Mouse (Mus musculus) liver, postnatal 0 days (tissue): ENCODE results near the gene Gm43552.

ENCODE experiments used
- CTCF ChIP-seq: sonication (generic); IDR thresholded peaks from 2 replicates; pipeline ENCODE4 v1.5.1; 2016; ENCODE audit warnings: antibody characterized with exemption, low read depth
- EP300 ChIP-seq: IDR thresholded peaks from 2 replicates; pipeline ENCODE4 v1.6.1; 2016; ENCODE audit warnings: antibody characterized with exemption, low read depth, mild to moderate bottlenecking

DNA sequence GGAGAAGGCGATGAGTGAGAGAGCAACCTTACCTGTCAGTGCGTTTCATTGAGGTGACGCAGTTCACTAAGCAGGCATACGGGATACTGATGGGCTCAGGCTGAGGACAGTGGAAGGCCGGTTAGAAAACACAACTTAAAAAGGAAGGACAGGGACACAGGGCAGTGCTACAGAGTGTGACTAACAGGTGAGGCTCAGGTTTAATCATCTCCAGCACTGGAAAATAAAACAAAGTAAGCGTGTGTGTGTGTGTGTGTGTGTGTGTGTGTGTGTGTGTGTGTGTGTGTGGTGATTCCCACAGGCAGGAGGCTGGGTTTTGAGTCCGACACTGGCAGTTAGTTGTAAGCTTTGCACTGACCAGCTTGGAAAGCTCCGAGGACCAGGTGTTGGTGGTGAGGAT is 69.8 kb downstream of the Gm43552 start:
- TF ChIP-seq CTCF: no peak
- no peak for TF ChIP-seq EP300
